Mouse (Mus musculus): ENCODE measurements around the gene Pdcd1lg2. TPM values are rescaled to one million over a fixed set of nuclear protein-coding genes. Genes with fewer than 3 reads are reported as not detected.

The Pdcd1lg2 gene
- total RNA-seq, 2 experiments from 2014 or later, result not detected

DNA sequence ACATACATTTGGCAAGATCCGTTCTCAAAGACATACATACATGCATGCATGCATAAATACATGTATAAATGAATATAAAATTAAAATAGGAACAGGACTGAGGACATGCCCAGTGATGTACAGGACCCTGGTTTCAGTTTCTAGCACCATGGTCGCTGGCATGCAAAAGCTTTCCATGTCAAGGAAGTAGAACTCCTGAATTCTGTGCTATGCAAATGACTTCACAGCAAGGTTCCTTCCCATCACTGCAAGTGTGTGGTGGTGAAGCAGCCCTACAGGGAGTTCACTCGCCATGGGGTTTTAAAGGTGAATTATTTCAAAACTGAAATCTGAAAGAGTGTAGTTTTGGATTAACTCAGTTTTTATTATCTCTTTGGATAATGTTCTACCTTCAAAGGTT is 34.3 kb upstream of the Pdcd1lg2 start:
- DNase-seq (ENCODE audit: extremely low spot score in 1 of 2, low spot score in 2 of 2), result no peak

DNA sequence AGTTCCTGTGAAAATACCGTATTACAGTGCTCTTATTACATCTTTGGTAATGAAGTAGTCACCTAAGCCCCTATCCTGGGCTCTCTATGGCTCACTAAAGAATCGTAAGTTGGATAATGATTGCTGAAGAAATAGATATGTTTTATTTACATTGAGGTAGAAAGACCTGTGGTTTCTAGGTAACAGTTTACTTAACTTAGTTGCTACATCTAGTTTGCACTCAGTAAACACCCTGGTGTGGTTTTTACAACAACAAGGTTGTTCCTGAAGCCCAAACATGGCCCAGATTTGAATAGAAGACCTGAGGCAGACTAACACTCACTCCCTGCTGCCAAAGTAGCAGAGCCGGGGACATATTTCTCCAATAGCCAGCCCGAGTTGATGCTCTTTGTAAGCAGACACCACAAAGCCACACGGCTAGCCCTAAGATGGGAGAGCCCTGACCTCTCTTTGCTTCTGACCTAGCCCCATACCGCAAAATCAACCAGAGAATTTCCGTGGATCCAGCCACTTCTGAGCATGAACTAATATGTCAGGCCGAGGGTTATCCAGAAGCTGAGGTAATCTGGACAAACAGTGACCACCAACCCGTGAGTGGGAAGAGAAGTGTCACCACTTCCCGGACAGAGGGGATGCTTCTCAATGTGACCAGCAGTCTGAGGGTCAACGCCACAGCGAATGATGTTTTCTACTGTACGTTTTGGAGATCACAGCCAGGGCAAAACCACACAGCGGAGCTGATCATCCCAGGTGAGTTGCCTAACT is 30.7 kb upstream of the Pdcd1lg2 start:
- intact Hi-C loops (cut with DNase I), result no loop called here
- DNase-seq (ENCODE audit: extremely low spot score in 1 of 2, low spot score in 2 of 2), result no peak

More for the DNA sequence above, 34.3 kb upstream of the Pdcd1lg2 start:
- intact Hi-C loops (cut with DNase I), result no loop called here

DNA sequence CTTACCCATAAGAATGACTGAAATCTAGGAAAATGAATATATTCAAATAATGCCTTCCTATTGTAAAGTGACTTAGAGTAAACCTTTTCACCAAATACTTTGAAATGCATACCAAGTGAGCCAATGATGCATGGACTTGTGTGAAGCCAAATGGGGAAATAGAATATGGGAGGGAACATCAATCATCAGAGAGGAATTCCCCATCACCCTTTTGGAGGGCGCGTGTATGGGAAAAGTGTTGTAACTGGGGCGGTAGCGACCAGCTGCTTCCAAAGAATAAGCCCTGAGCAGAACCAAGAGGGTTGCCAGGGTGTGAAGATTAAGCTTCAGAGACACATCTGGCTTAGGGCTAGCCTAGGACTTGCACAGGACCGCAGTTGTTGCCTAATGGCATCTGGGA is 27.4 kb upstream of the Pdcd1lg2 start:
- intact Hi-C loops (cut with DNase I), result no loop called here
- DNase-seq (ENCODE audit: extremely low spot score in 1 of 2, low spot score in 2 of 2), result no peak

DNA sequence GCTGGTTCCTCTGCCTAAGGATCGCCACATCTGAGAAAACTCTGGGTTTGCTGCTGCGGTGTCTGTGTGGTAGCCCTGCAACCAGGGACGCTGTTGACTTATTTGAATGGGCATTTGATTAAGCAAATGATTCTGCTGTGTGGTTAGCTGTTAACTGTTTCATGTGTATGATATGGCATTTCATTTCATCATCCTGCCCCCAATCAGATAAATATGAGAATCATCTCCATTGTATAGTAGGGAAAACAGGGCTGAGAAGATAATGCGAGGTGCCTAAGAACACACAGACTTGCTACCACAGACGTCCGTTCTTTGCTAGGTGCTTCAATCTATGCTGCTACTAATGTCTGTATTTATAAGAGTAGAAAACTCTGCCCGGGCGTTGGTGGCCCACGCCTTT is 26.3 kb upstream of the Pdcd1lg2 start:
- DNase-seq (ENCODE audit: extremely low spot score in 1 of 2, low spot score in 2 of 2), result no peak
- intact Hi-C loops (cut with DNase I), result no loop called here

DNA sequence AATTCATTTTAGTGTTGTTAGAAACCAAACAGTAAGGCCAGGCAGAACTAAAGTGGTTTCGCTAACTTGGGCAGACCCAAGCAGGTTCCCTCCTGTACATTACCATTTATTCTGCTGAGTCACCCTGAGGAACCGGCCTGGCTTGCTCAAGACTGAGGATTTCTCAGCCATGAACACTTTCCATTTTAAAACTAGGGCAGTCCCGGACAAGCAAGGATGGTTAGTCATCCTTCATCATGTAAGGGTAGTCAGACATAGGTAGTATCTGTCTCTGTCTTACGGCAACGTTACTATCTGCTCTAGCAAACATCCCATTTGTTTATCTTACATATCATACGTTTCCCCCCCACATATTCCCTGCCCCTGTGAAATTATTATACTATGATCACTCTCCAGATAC is 25.7 kb upstream of the Pdcd1lg2 start:
- intact Hi-C loops (cut with DNase I), result no loop called here

DNA sequence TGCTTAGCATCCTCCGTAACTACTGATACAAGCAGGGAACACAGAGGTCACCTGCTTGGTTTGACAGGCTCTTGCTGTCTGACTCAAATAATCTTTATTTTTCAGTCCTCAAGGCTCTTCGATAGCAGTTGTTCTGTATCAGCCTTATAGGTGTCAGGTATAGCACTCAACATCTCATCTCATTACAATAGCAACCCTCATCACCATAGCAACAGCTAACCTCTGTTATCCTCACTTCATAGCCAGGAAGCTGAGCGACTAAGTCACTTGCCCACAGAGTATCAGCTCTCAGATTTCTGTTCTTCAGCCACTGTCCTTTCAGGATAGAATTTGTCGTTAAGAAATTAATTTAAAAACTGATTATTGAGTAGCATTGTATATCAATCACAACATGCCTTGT is 24.9 kb upstream of the Pdcd1lg2 start:
- no peak for DNase-seq (ENCODE audit: extremely low spot score in 1 of 2, low spot score in 2 of 2)

More for the DNA sequence above, 25.7 kb upstream of the Pdcd1lg2 start:
- DNase-seq (ENCODE audit: extremely low spot score in 1 of 2, low spot score in 2 of 2), result no peak

DNA sequence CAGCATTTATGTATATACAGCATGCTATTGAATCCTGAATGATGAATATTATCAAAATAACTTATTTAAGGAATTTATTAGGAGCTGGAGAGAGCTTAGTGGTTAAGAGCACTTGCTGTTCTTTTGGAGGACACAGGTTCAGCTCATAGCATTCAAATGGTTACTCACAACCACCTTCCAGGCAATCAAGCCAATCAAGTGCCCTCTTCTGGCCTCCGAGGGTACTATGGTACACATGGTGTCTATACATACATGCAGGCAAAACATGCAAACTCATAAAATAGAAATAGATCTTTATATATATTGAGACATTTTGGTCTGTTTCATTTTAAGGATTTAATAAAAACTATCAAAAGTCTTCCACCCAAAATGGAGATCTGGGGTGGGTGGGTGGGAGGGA is 21.9 kb upstream of the Pdcd1lg2 start:
- intact Hi-C loops (cut with DNase I), result no loop called here
- no peak for DNase-seq (ENCODE audit: extremely low spot score in 1 of 2, low spot score in 2 of 2)

More for the DNA sequence above, 24.9 kb upstream of the Pdcd1lg2 start:
- intact Hi-C loops (cut with DNase I), result no loop called here

DNA sequence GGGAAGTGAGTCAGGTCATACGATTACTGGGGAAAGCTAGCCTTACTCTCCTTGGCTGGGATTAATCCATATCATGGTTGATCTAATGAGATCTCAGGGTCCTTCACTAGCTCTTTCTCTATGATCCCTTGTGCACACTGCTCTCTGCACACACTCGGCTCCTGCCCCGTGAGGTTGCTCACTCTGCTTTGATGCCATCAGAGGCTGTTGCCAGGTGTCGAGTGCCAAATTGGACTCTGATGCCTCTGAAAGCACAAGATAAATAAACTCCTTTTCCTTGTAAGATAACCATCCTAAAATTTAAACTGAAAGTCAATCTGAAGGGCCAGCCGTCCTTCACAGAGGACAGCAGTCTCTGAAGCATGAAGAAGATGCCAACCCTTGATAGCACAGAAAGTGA is 20.2 kb upstream of the Pdcd1lg2 start:
- no peak for DNase-seq (ENCODE audit: extremely low spot score in 1 of 2, low spot score in 2 of 2)
- intact Hi-C loops (cut with DNase I), result no loop called here

DNA sequence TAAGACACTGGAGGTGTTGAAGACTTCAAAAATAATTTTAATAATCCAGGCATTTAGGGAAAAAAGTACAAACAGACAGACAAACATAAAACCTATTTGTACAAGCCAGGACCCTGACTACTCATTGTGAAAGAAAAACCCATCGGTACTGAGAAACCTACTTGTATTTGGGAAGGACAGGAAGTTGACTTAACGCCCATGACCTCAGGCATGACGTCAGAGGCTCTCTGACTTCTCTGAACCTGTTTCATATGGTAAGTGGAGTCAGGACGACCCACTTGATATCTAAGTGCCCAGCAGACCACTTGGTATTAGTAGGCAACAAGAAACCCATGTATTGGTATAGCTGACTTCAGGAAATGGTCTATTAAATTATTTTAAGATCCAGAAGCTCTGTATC is 19.4 kb upstream of the Pdcd1lg2 start:
- intact Hi-C loops (cut with DNase I), result no loop called here
- no peak for DNase-seq (ENCODE audit: extremely low spot score in 1 of 2, low spot score in 2 of 2)

DNA sequence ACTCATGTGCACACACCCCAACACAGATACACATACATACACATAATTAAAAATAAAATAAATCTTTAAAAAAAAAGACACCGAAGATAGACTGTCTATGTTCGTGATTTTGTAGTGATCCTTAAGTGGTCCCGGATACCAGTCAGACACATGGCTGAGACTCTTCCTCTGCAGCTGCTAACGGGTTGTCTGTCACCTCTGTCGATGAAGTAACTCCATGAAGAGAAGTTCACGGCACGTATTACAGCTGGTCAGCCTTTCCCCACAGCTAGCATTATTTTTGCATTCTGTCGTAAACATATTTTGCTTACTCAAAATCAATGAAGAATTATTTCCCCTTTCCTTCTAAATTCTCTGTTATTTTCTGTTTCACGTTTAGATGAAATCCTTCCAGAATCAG is 17.4 kb upstream of the Pdcd1lg2 start:
- DNase-seq (ENCODE audit: extremely low spot score in 1 of 2, low spot score in 2 of 2), result no peak
- intact Hi-C loops (cut with DNase I), result no loop called here

DNA sequence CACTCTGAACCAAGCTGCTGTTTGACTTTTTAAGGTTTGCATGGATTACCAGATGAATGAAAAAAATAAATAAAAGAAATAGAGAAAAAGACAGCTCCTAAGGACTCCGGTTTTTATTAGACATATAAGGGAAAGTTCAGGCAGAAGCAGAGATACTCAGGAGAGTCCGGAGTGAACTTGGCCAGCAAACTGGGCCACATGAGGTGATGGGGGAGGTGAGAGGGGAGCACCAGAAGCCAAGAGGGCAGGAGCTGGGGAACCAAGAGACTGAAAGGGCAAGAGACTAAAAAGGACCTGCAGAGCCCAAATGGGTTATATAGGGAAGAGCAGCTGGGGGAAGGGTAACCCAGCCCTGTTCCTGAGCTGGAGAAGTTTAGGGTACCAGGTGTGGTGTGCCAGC is 16.0 kb upstream of the Pdcd1lg2 start:
- DNase-seq (ENCODE audit: extremely low spot score in 1 of 2, low spot score in 2 of 2), result no peak
- intact Hi-C loops (cut with DNase I), result no loop called here

DNA sequence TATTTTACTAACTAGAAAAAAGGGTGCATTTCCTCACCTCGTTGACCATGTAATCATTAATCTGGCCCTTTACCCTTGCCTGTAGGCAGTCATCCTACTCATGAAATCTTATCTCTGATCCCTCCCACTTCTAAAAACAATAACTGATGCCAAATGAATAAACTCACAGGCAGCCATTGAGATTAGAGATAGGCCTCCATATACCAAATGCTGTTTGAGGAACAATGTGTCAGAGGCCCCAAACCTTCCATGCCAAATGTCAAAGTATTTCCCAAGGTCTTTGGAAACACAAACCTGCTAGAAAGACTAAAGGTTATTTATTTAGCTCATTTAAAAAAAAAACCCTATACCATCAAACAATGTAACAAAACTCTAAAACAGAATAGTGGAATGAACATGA is 14.4 kb upstream of the Pdcd1lg2 start:
- intact Hi-C loops (cut with DNase I), result no loop called here
- no peak for DNase-seq (ENCODE audit: extremely low spot score in 1 of 2, low spot score in 2 of 2)

DNA sequence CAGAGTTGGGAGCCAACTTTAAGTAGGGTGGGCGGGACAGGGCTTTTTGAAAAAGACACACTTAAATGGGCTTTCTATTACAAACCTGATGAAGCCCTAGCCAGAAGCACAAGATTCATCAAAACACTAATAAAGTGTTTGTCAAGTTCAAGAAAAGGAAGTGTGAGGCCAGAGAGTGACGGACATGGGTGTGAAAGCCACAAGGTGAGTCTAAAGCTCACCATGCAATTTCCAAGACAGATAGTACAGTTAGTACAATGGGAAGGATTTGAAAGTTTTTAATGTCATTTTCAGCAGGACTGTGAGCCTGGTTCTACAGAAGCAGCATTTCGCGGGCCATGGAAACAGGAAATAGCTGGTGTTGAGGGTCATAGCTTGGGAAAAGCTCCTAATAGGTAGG is 10.9 kb upstream of the Pdcd1lg2 start:
- DNase-seq (ENCODE audit: extremely low spot score in 1 of 2, low spot score in 2 of 2), result no peak
- intact Hi-C loops (cut with DNase I), result no loop called here

DNA sequence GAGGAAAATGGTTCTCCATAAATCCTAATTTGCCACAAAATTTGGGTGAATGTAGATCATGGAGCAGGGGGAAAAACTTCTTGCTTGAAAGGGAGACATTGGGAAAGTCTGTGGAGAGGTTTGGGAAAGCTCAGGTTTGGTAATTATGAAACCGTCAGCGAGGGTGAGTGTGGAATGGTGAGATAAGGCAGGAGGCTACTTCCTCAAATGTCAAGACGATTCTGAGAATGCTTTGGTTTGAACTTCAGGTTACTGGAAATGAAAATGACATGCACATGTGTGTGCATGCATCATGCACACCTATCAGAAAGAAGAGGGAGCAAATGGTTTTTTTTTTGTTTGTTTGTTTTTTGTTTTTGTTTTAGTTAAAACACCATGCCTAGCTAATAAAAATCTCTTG is 10.3 kb upstream of the Pdcd1lg2 start:
- intact Hi-C loops (cut with DNase I), result no loop called here
- DNase-seq (ENCODE audit: extremely low spot score in 1 of 2, low spot score in 2 of 2), result no peak

DNA sequence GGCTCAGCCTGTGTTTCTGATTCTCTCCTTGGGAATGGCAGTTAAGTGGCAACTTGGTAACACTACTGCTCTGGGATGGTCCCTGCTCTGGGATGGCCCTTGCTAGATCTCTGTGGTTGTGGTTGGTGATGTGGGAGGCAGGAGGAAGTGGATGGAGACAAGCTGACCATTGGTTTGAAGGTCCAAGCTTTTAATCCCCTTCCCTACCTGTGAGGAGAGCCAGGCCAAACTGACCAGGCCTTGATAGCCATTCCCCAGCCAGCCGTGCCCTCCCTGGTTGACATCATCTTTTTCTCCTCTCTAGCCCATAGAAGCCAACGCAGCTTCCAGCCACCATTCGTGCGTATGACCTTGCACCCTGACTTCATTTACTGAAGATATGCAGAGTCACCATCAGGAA is 8.1 kb upstream of the Pdcd1lg2 start:
- intact Hi-C loops (cut with DNase I), result no loop called here
- DNase-seq (ENCODE audit: extremely low spot score in 1 of 2, low spot score in 2 of 2), result no peak

DNA sequence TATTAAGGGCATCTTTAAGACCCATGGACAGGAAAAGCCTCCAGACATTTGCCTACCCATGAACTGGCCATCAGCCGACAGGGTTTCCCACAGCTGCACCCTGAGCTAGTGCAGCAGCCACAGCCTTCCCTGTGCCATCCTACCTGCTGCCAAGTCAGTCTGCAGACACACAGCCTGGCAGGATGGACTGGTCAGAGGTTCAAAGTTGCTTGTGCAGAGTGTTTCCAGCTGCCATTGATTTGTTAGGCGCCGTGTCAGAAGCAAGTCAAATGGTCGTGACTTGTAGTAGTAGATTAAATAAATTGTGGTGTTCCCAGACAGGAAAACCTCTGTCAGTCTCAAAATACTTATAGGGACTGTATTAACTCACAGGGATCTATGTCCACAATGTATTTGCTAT is 7.5 kb upstream of the Pdcd1lg2 start:
- intact Hi-C loops (cut with DNase I), result no loop called here
- DNase-seq (ENCODE audit: extremely low spot score in 1 of 2, low spot score in 2 of 2), result no peak

DNA sequence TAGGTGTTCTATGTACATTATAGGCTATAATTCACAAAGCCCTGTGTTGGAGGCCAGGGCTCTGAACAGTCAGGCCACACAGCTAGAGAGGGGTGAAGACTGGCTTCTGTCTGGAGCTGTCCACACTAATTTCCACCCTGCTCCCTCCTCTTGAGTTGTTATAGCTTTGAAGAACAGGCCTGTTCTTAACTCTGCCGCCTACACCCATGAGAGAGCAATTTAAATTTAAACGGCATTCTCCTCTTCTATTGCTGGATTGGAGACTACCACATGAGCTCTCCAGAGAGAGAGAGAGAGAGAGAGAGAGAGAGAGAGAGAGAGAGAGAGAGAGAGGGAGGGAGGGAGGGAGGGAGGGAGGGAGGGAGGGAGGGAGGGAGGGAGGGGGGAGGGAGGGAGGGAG is 5.3 kb upstream of the Pdcd1lg2 start:
- DNase-seq (ENCODE audit: extremely low spot score in 1 of 2, low spot score in 2 of 2), result no peak
- intact Hi-C loops (cut with DNase I), result no loop called here

DNA sequence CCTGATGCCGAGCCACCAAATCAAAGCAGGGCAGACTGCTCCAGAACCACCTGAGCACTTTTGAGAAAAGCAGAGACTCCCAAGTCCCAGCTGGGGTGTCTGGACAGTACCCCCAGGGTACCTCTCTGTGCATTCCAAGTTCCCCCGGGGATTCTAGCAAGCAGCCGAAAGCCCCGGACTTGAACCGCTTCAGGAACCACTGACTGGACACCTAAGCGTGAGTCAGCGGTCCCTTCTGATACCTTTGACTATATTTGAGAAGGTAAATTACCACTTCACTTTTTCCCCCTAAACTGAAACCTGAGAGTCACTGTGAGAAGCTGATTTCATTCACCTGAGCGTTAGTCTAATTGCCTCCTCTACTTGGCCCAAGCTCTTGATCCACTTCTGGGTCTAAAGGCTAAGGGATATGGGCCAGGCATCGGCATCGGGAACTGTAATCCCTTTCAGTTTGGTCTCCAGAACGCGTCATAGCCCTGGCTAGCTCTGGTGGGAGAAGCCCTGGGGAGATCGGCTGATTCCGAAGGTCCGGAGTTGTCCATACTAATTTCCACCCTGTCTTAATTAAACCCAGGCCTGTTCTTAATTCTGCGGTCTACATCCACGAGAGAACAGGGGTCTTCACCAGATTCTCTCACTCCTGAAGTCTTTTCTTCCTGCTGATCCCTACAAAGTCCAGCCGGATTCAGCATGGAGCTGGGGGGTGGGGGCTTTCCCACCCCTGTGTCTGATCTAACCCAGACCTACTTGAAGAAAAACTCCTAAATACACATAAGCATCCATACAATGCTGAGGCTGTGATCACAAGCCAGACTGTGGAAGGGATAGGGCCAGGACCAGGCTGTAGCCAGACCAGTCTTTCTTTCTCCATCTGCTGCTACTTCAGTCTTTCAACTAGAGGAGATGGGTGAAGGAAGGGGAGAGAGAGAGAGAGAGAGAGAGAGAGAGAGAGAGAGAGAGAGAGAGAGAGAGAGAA is 4.4 kb upstream of the Pdcd1lg2 start:
- intact Hi-C loops (cut with DNase I), result no loop called here

DNA sequence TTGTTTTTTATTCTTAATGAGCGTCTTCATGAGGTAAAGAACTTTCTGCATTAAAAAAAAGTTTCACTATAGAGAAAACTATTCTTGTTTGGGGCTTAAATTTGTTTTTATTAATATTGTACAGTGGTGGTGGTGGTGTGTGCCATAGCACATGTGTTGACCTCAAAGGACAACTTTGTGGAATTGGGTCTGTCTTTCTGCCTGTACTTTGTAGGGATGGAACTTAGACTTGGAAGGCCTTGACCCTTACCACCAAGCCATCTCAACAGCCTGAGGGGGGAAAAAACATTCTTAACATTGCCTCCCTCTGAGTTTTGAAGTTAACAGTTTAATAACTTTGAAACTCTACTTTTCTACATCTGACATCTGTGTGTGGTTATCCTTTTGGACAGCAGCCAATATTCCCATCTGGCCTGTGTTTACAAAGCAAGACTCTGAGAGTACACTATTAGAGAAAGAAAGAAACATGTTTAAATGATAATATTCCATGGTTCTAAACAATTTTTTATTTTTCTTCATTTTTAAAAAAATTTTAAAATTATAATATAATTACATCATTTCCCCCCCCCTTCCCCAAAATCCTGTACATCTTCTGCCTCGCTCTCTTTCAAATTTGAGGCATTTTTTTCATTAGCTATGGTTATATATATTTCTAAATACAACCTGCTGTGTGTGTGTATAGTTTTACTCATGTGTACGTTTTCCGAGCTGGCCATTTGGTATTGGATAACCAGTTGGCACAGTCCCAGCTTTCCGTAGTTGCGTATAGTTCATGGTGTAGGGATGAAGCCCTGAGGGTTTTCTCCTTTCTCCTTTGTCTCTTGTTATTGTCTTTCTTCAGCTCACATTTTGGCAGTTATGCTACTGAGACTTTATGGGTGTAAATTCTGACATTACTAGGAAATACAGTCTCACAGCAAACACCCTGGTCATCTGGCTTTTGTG is 2.0 kb downstream of the Pdcd1lg2 start:
- intact Hi-C loops (cut with DNase I), result no loop called here
- DNase-seq (ENCODE audit: extremely low spot score in 1 of 2, low spot score in 2 of 2), result peak in 1 of 2 experiments; percentile 27

More for the DNA sequence above, 4.4 kb upstream of the Pdcd1lg2 start:
- DNase-seq (ENCODE audit: extremely low spot score in 1 of 2, low spot score in 2 of 2), result no peak
